Mouse (Mus musculus) limb, embryonic 11.5 days (tissue): ENCODE results near the gene Mobp. TPM values are rescaled to one million over a fixed set of nuclear protein-coding genes. Genes with fewer than 3 reads are reported as not detected.
A peak's percentile ranks its signal among the peaks of the same experiment; 100 is the strongest.

ENCODE experiments used
- ATAC-seq: fragments of 200-750 bp; cut with Nextera tagmentation; 2 replicates; pipeline ENCODE4 v1.8.0; 2017; ENCODE audit warnings: low read depth; ENCODE audit not compliant: insufficient number of reproducible peaks, low FRiP score, low TSS enrichment
- DNase-seq: peaks from one replicate; pipeline ENCODE4 v3.0.0-alpha.2; 2015; ENCODE audit warnings: low spot score
- H3K27ac ChIP-seq: fragments of 300-500 bp; sonication (generic); replicated peaks from 2 replicates; pipeline ENCODE4 v1.5.1; 2014; ENCODE audit warnings: low read depth, mild to moderate bottlenecking, low read length
- H3K27me3 ChIP-seq: fragments of 300-500 bp; sonication (generic); 2 replicates; pipeline ENCODE4 v1.6.1; 2014; ENCODE audit warnings: mild to moderate bottlenecking, low read length, mixed read lengths; ENCODE audit not compliant: control insufficient read depth, insufficient read depth
- H3K36me3 ChIP-seq: fragments of 300-500 bp; sonication (generic); 2 replicates; pipeline ENCODE4 v1.6.1; 2014; ENCODE audit warnings: mild to moderate bottlenecking, low read length, moderate library complexity, mixed read lengths; ENCODE audit not compliant: control insufficient read depth, insufficient read depth
- H3K4me1 ChIP-seq: fragments of 300-500 bp; sonication (generic); 2 replicates; pipeline ENCODE4 v1.6.1; 2014; ENCODE audit warnings: low read length, mixed read lengths; ENCODE audit not compliant: control insufficient read depth, insufficient read depth
- H3K4me2 ChIP-seq: fragments of 300-500 bp; sonication (generic); 2 replicates; pipeline ENCODE4 v1.6.1; 2014; ENCODE audit warnings: low read depth, mild to moderate bottlenecking, moderate library complexity; ENCODE audit not compliant: severe bottlenecking
- H3K4me3 ChIP-seq: fragments of 300-500 bp; sonication (generic); 2 replicates; pipeline ENCODE4 v1.5.1; 2014; ENCODE audit warnings: low read depth, low read length
- H3K9ac ChIP-seq: fragments of 300-500 bp; sonication (generic); 2 replicates; pipeline ENCODE4 v1.6.1; 2014; ENCODE audit warnings: mild to moderate bottlenecking, low read length
- H3K9me3 ChIP-seq: fragments of 300-500 bp; sonication (generic); 2 replicates; pipeline ENCODE4 v1.6.1; 2016; ENCODE audit warnings: low read length; ENCODE audit not compliant: control insufficient read depth
- WGBS: fragments of 180-500 bp; shearing (Covaris S2); extraction: QIAGEN DNeasy Blood & Tissue Kit; methylation state at CpG from one replicate; pipeline ENCODE4 v1.1.7; 2014; 5-methylcytosine and 5-hydroxymethylcytosine counted together
- polyA plus RNA-seq: library from polyadenylated mRNA; unstranded; fragments of >200 nt; fragmentation: Nextera tagmentation; extraction: Ambion mirVana; gene quantifications from 2 replicates; pipeline ENCODE4 v1.2.1, GENCODE M21; 2014

Mobp gene
- polyA plus RNA-seq, 1 experiment from 2014 or later = not detected

- Histone ChIP-seq H3K27me3 (no peaks in the 10 kb centered on the region), H3K36me3 (no peaks in the 10 kb centered on the region), H3K4me2 (no peak overlapping the region), H3K9ac (no peak overlapping the region), H3K4me3 (no peak overlapping the region), H3K27ac (no peak overlapping the region), H3K9me3 (no peaks in the 10 kb centered on the region), H3K4me1 (no peaks in the 10 kb centered on the region)
- WGBS = 83% methylated on average over 17 of the region's 17 CpGs
- DNase-seq = no peak
- ATAC-seq = no peak
Observed at GRCm38 (mm10) chr9:120206897-120207296, 57.4 kb downstream of the Mobp start.

DNA sequence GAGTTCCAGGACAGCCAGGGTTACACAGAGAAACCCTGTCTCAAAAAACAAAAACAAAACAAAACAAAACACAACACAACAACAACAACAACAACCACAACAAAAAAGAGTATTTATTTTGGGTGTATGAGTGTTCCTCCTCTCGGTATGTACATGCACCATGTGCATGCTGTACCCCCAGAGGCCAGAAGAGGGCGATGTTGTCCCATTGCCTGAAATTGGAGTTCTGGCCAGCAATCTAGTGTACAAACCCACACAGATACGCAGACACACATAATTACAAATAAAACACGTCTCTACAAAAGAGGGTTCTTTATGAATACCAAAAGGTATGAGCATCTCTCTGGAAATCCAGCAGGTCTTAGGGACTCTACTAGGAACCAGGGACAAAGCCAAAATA, 60.6 kb downstream of the Mobp start:
- no peaks in the 10 kb centered on the region for H3K9me3 ChIP-seq
- no peak overlapping the region for H3K4me2 ChIP-seq
- H3K27ac ChIP-seq = no peak overlapping the region
- ATAC-seq (no peak), DNase-seq (peak; percentile 53)
- H3K9ac ChIP-seq = no peak overlapping the region
- no peak overlapping the region for H3K4me3 ChIP-seq
- H3K27me3 ChIP-seq = no peaks in the 10 kb centered on the region
- no peaks in the 10 kb centered on the region for H3K36me3 ChIP-seq
- WGBS = 80% methylated on average over 4 of the region's 4 CpGs
- H3K4me1 ChIP-seq = no peaks in the 10 kb centered on the region

DNA sequence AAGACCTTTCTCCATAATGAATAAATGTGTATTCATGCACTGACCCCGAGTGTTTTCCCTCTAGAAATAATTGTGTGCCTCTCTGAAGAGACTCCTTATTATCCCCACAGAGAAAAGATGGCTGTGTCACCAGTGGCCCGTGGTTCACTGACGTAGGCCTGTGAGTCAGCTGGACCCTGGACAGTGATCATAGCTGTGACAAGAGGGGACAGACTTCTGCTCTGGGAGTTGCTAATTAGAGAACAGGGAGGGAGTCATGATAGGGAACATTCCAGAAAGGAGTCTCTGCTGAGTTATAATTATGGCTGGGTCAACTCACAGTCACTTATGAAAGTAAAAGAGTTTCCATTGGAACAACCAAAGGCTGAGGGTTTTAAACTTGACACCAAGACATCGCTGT, 61.4 kb downstream of the Mobp start:
- H3K4me1 ChIP-seq = no peaks in the 10 kb centered on the region
- ATAC-seq (no peak), DNase-seq (no peak)
- H3K4me2 ChIP-seq = no peak overlapping the region
- WGBS = 84% methylated on average over 4 of the region's 4 CpGs
- no peak overlapping the region for H3K9ac ChIP-seq
- no peak overlapping the region for H3K27ac ChIP-seq
- no peak overlapping the region for H3K4me3 ChIP-seq
- H3K27me3 ChIP-seq = no peaks in the 10 kb centered on the region
- no peaks in the 10 kb centered on the region for H3K36me3 ChIP-seq
- H3K9me3 ChIP-seq = no peaks in the 10 kb centered on the region

DNA sequence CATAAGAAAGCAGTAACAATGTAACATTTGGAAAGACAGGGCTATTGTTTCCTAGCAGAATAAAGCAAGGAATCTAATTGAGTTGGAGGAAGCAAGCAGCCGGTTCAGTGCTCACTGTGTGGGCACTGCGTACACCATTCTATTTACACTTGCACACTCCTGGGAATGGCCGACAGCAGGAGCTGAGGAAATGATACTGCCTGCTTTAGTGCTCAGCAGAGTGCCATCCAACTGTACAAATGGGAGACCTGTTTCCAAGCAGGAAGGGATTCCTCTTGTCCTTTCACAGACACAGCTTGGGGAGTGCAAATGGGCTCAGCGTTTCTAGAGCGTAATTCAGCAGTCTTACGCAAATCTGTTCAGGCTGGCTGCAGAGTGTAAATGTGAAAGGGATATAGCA, 63.4 kb downstream of the Mobp start:
- Histone ChIP-seq H3K4me3 (no peak overlapping the region), H3K36me3 (no peaks in the 10 kb centered on the region), H3K27ac (no peak overlapping the region), H3K9me3 (no peaks in the 10 kb centered on the region), H3K4me1 (no peaks in the 10 kb centered on the region), H3K27me3 (no peaks in the 10 kb centered on the region), H3K4me2 (no peak overlapping the region), H3K9ac (no peak overlapping the region)
- 82% methylated on average over 6 of the region's 6 CpGs for WGBS
- DNase-seq = no peak
- no peak for ATAC-seq

DNA sequence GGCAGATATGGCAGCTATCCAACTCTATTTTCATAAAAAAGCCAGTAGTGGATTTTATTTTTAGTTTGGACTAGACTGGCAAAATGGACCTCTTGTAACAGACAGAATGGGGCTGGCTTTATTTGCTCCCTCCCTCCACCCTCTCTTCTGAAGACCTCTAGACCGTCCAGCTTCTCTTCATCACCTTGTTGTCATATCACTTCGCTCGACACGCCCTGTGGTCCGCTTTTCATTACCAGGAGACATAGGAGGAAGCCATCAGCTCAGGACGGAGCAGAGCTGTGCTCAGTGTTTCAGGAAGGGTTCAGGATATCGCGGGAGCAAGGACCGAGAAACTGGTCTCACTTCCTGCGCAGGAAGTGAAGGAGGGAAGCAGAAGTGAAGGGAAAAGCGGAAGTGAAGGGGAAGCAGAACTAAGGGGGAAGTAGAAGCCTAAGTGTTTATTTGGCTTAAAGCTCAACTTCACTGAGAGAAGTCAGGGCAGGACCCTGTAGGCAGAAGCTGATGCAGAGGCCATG, 65.5 kb downstream of the Mobp start:
- Histone ChIP-seq H3K9ac (no peak overlapping the region), H3K4me3 (no peak overlapping the region), H3K4me1 (no peaks in the 10 kb centered on the region), H3K27me3 (no peaks in the 10 kb centered on the region), H3K27ac (no peak overlapping the region), H3K9me3 (no peaks in the 10 kb centered on the region), H3K4me2 (no peak overlapping the region), H3K36me3 (no peaks in the 10 kb centered on the region)
- DNase-seq (no peak), ATAC-seq (no peak)
- WGBS = 84% methylated on average over 11 of the region's 11 CpGs

DNA sequence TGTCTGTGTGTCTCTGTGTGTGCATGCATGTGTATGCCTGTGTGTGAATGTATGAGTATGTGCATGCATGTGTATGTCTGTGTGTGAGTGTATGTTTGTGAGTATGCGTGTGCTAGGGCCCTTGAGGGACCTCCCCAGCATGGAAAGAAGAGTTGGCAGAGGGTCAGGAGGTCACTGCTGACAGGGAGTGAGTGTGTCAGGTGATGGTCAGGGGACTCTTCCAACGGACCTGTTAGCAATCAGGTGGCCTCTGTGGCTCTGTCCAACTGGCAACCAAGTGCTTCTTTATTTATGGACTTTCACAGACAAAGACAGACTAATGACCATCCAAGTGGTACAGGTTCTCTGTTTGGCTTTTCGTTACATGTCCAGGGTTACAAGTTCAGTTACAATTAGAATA, 69.9 kb downstream of the Mobp start:
- 69% methylated on average over 3 of the region's 3 CpGs for WGBS
- Histone ChIP-seq H3K9ac (no peak overlapping the region), H3K27me3 (no peaks in the 10 kb centered on the region), H3K4me3 (no peak overlapping the region), H3K27ac (no peak overlapping the region), H3K9me3 (no peaks in the 10 kb centered on the region), H3K36me3 (no peaks in the 10 kb centered on the region), H3K4me2 (no peak overlapping the region), H3K4me1 (no peaks in the 10 kb centered on the region)
- DNase-seq (no peak), ATAC-seq (no peak)

Other genes starting within 250 kb of the Mobp start
- 23.3 and 23.8 TPM in 2 replicates for gene Gorasp1, start 212.1 kb upstream of the Mobp start, polyA plus RNA-seq
- gene Ttc21a, start 212.1 kb upstream of the Mobp start, polyA plus RNA-seq = 0.35 and 0.68 TPM in 2 replicates
- 1.5 and 1.6 TPM in 2 replicates for gene Csrnp1, start 165.0 kb upstream of the Mobp start, polyA plus RNA-seq
- gene Xirp1, start 126.1 kb upstream of the Mobp start, polyA plus RNA-seq = not detected in 2 replicates
- 2.5 and 3.0 TPM in 2 replicates for gene Cx3cr1, start 79.8 kb upstream of the Mobp start, polyA plus RNA-seq
- not detected in 2 replicates for gene Ccr8, start 57.6 kb upstream of the Mobp start, polyA plus RNA-seq
- 38.7 and 40.1 TPM in 2 replicates for gene Slc25a38, start 39.3 kb upstream of the Mobp start, polyA plus RNA-seq
- 1,600 and 1,665 TPM in 2 replicates for gene Rpsa, start 22.0 kb upstream of the Mobp start, polyA plus RNA-seq
- gene Myrip, start 151.8 kb downstream of the Mobp start, polyA plus RNA-seq = 0.07 TPM in 1 of 2 replicates, not detected in the other